Mouse (Mus musculus) myocyte (in vitro differentiated cells): ENCODE measurements around the gene Nt5c2. TPM values are rescaled to one million over a fixed set of nuclear protein-coding genes. Genes with fewer than 3 reads are reported as not detected.
"Not testable (repeated sequence)": the region's sequence is repeated elsewhere in the genome, so short reads cannot be mapped to it uniquely, and the experiment has no call there.

Source experiments
- H3K27me3 ChIP-seq: one replicate; pipeline ENCODE4 v1.6.1; 2011; ENCODE audit not compliant: control insufficient read depth, insufficient read depth, insufficient read length
- H3K36me3 ChIP-seq: one replicate; pipeline ENCODE4 v1.6.1; 2011; ENCODE audit not compliant: control insufficient read depth, insufficient read depth
- H3K4me2 ChIP-seq: one replicate; pipeline ENCODE4 v1.6.1; 2011; ENCODE audit warnings: low read depth, control low read depth
- H3K4me3 ChIP-seq: one replicate; pipeline ENCODE4 v1.5.1; 2011; ENCODE audit warnings: mild to moderate bottlenecking, control low read depth, moderate library complexity
- H3K79me2 ChIP-seq: one replicate; pipeline ENCODE4 v1.6.1; 2011; ENCODE audit not compliant: control insufficient read depth, insufficient read depth
- H3ac ChIP-seq: one replicate; pipeline ENCODE4 v1.6.1; 2011; ENCODE audit not compliant: control insufficient read depth, insufficient read length
- CEBPB ChIP-seq: IDR thresholded peaks from 2 replicates; pipeline ENCODE4 v1.6.1; 2011; ENCODE audit warnings: mild to moderate bottlenecking, moderate library complexity; ENCODE audit not compliant: poor library complexity, insufficient read depth, severe bottlenecking
- E2F4 ChIP-seq: IDR thresholded peaks from one replicate; pipeline ENCODE4 v1.6.1; 2011; ENCODE audit warnings: mild to moderate bottlenecking, control low read depth, moderate library complexity; ENCODE audit not compliant: insufficient read depth
- MAX ChIP-seq: IDR thresholded peaks from one replicate; pipeline ENCODE4 v1.6.1; 2011; ENCODE audit warnings: low read depth, mild to moderate bottlenecking, control low read depth
- MYOD1 ChIP-seq, 3 experiments: IDR thresholded peaks; one replicate each; pipeline ENCODE4 v1.6.1; 2011; ENCODE audit warnings: control low read depth in 2 of 3, low read depth in 2 of 3, mild to moderate bottlenecking in 2 of 3, moderate library complexity in 1 of 3; ENCODE audit not compliant: insufficient read length in 2 of 3, control insufficient read depth in 1 of 3
- MYOG ChIP-seq, 3 experiments: IDR thresholded peaks; one replicate each; pipeline ENCODE4 v1.6.1; 2011; ENCODE audit warnings: control low read depth in 2 of 3, low read depth in 2 of 3, mild to moderate bottlenecking in 2 of 3; ENCODE audit not compliant: insufficient read length in 2 of 3, control insufficient read depth in 1 of 3, insufficient read depth in 1 of 3
- POLR2A ChIP-seq: IDR thresholded peaks from one replicate; pipeline ENCODE4 v1.6.1; 2011; ENCODE audit warnings: low read depth, mild to moderate bottlenecking, control low read depth, moderate library complexity; ENCODE audit not compliant: insufficient read length
- POLR2AphosphoS2 ChIP-seq: IDR thresholded peaks from one replicate; pipeline ENCODE4 v1.6.1; 2011; ENCODE audit warnings: low read depth, control low read depth; ENCODE audit not compliant: insufficient read length
- REST ChIP-seq: IDR thresholded peaks from one replicate; pipeline ENCODE4 v1.6.1; 2011; ENCODE audit warnings: mild to moderate bottlenecking, control low read depth, moderate library complexity; ENCODE audit not compliant: insufficient read depth, insufficient read length
- SRF ChIP-seq: IDR thresholded peaks from one replicate; pipeline ENCODE4 v1.6.1; 2011; ENCODE audit warnings: low read depth; ENCODE audit not compliant: control insufficient read depth, insufficient read length
- TCF12 ChIP-seq: IDR thresholded peaks from one replicate; pipeline ENCODE4 v1.6.1; 2011; ENCODE audit warnings: mild to moderate bottlenecking, control low read depth; ENCODE audit not compliant: poor library complexity, insufficient read depth, severe bottlenecking
- TCF3 ChIP-seq: IDR thresholded peaks from one replicate; pipeline ENCODE4 v1.6.1; 2011; ENCODE audit warnings: low read depth, control low read depth; ENCODE audit not compliant: insufficient read length
- USF1 ChIP-seq: IDR thresholded peaks from one replicate; pipeline ENCODE4 v1.6.1; 2011; ENCODE audit warnings: low read depth, mild to moderate bottlenecking, control low read depth, moderate library complexity
- polyA plus RNA-seq: library from polyadenylated mRNA; unstranded; fragments of >200 nt; fragmentation: generic; extraction: Trizol; gene quantifications from one replicate; pipeline ENCODE4 v1.2.1, GENCODE M21; 2012; ENCODE audit warnings: missing spikeins

Nt5c2 gene
- polyA plus RNA-seq, 1 experiment = 19.5 TPM

- H3K27me3 ChIP-seq = no peaks in the 10 kb centered on the region
- no peaks in the 10 kb centered on the region for H3K36me3 ChIP-seq
- H3ac ChIP-seq = no peak overlapping the region
- no peaks in the 10 kb centered on the region for H3K79me2 ChIP-seq
- H3K4me3 ChIP-seq = no peak overlapping the region
- no peak overlapping the region for H3K4me2 ChIP-seq
- TF ChIP-seq USF1 (no peak), MAX (no peak), MYOD1 (IDR thresholded peaks at IDR 0.05; ENCODE audit: control insufficient read depth in 1 of 3, insufficient read length in 2 of 3, low read depth in 2 of 3) (no peak), SRF (no peak), REST (no peak), TCF12 (no peak), E2F4 (no peak)
Measured at GRCm38 (mm10) chr19:46991145-46991544, 23.8 kb downstream of the Nt5c2 start.

GRCm38 (mm10) chr19:46990625-46991024, 24.3 kb downstream of the Nt5c2 start:
- H3K36me3 ChIP-seq, H3K79me2 ChIP-seq, H3K4me2 ChIP-seq, H3K27me3 ChIP-seq, H3K4me3 ChIP-seq, H3ac ChIP-seq: not testable (repeated sequence)

- Histone ChIP-seq H3K4me2 (no peak overlapping the region), H3K27me3 (no peaks in the 10 kb centered on the region), H3ac (no peak overlapping the region), H3K79me2 (no peaks in the 10 kb centered on the region), H3K36me3 (no peaks in the 10 kb centered on the region), H3K4me3 (no peak overlapping the region)
- TF ChIP-seq TCF3 = no peak
- no peak for TF ChIP-seq SRF
- no peak for TF ChIP-seq USF1
- no peak for TF ChIP-seq MYOD1 (IDR thresholded peaks at IDR 0.05; ENCODE audit: control insufficient read depth in 1 of 3, insufficient read length in 2 of 3, low read depth in 2 of 3)
- TF ChIP-seq POLR2A = no peak
- TF ChIP-seq CEBPB = no peak
- no peak for TF ChIP-seq POLR2AphosphoS2
- no peak for TF ChIP-seq MYOG (IDR thresholded peaks at IDR 0.05; ENCODE audit: control insufficient read depth in 1 of 3, insufficient read depth in 1 of 3, insufficient read length in 2 of 3, low read depth in 2 of 3)
- no peak for TF ChIP-seq REST
Measured at GRCm38 (mm10) chr19:46990153-46990518, 24.8 kb downstream of the Nt5c2 start.

GRCm38 (mm10) chr19:46989479-46990152, 25.3 kb downstream of the Nt5c2 start:
- Histone ChIP-seq H3ac (no peak overlapping the region), H3K4me2 (no peak overlapping the region), H3K79me2 (no peaks in the 10 kb centered on the region), H3K27me3 (no peaks in the 10 kb centered on the region), H3K36me3 (no peaks in the 10 kb centered on the region), H3K4me3 (no peak overlapping the region)
- no peak for TF ChIP-seq USF1
- no peak for TF ChIP-seq POLR2AphosphoS2
- no peak for TF ChIP-seq MAX
- no peak for TF ChIP-seq MYOD1 (IDR thresholded peaks at IDR 0.05; ENCODE audit: control insufficient read depth in 1 of 3, insufficient read length in 2 of 3, low read depth in 2 of 3)
- TF ChIP-seq MYOG (IDR thresholded peaks at IDR 0.05; ENCODE audit: control insufficient read depth in 1 of 3, insufficient read depth in 1 of 3, insufficient read length in 2 of 3, low read depth in 2 of 3) = no peak
- no peak for TF ChIP-seq REST
- TF ChIP-seq E2F4 = no peak
- no peak for TF ChIP-seq POLR2A
- no peak for TF ChIP-seq SRF
- TF ChIP-seq CEBPB = no peak
- no peak for TF ChIP-seq TCF3
- no peak for TF ChIP-seq TCF12

DNA sequence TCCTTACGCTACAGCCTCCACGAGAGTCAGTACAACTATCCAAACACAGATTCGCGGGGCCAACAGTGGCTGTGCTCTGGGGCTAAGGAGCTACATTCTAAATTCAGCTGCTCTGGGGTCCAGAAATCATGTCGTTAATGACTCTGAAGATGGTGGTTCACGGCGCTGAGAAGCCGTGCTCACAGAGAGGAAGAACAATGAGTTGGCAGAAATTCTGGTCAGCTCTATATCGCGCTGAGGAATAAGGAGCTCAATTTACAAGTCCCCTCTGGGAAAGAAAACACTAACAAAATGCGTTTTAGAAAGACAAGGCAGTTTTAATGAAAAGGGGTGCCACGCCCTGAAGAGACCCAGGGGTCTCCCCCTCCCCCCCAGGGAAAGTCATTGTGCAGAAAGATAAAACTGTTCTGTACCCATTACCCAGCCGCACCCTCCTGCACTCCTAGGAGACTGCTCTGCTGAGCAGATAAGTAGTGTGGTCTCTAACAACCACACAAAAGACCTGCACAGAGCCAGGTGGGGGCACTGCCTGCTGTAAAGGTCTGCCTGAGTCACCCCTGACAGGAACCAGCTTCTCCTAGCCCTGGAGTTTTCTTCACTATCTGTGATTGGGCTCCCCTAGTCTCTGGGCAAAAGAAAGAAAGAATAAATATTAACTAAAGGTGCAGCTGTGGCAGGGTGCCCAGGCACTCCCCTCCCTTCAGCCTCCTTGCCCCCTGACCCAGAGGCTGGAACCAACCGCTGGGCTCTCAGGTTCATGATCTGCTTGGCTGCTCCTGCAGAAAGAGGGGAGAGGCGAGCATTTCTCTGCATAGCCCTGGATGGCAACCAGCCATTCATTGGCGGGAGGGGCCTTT, 26.5 kb downstream of the Nt5c2 start:
- TF ChIP-seq TCF12 = no peak
- TF ChIP-seq POLR2AphosphoS2 = no peak
- no peak for TF ChIP-seq REST
- no peak for TF ChIP-seq MYOG (IDR thresholded peaks at IDR 0.05; ENCODE audit: control insufficient read depth in 1 of 3, insufficient read depth in 1 of 3, insufficient read length in 2 of 3, low read depth in 2 of 3)
- no peak for TF ChIP-seq MYOD1 (IDR thresholded peaks at IDR 0.05; ENCODE audit: control insufficient read depth in 1 of 3, insufficient read length in 2 of 3, low read depth in 2 of 3)
- no peak for TF ChIP-seq MAX
- TF ChIP-seq SRF = no peak
- no peaks in the 10 kb centered on the region for H3K27me3 ChIP-seq
- no peaks in the 10 kb centered on the region for H3K79me2 ChIP-seq
- H3ac ChIP-seq = no peak overlapping the region
- no peak overlapping the region for H3K4me2 ChIP-seq
- H3K4me3 ChIP-seq = no peak overlapping the region
- H3K36me3 ChIP-seq = no peaks in the 10 kb centered on the region
